Mouse (Mus musculus): ENCODE data around the gene Aak1.

GRCm38 (mm10) chr6:86921880-86922279 is 72.6 kb downstream of the Aak1 start:
- TF ChIP-seq CTCF (IDR thresholded peaks at IDR 0.05; ENCODE audit: borderline replicate concordance, control insufficient read depth, extremely low read depth, insufficient read depth, low read length, poor library complexity) (peak; percentile 67; the same call in 1 of the 2 replicates), POLR2A (IDR thresholded peaks at IDR 0.05; ENCODE audit: control insufficient read depth, extremely low read depth, insufficient read depth, low read length, poor library complexity) (no peak)

All from thymus, adult 2 months (tissue).